Mouse (Mus musculus) hematopoietic stem cell, adult 5-6 weeks (primary cell): ENCODE data around the gene Taar8c. TPM values are rescaled to one million over a fixed set of nuclear protein-coding genes. Genes with fewer than 3 reads are reported as not detected.
A peak's percentile ranks its signal among the peaks of the same experiment; 100 is the strongest.
"Not testable (repeated sequence)": the region's sequence is repeated elsewhere in the genome, so short reads cannot be mapped to it uniquely, and the experiment has no call there.

Experiments
- ATAC-seq, 2 experiments: fragments of 125-278 bp in 1 of 2; replicated peaks in 1 of 2; 2 replicates each; pipeline ENCODE4 v1.8.0; 2016 to 2017; ENCODE audit warnings: inconsistent platforms in 2 of 2, mild to moderate bottlenecking in 2 of 2, moderate number of reproducible peaks in 2 of 2, low read depth in 1 of 2, moderate TSS enrichment in 1 of 2; ENCODE audit not compliant: low FRiP score in 2 of 2, poor library complexity in 2 of 2, severe bottlenecking in 2 of 2, insufficient read depth in 1 of 2, low TSS enrichment in 1 of 2
- total RNA-seq: library from RNA; stranded (forward); fragments of 172-1452, 232-1000 nt; gene quantifications from 2 replicates; pipeline ENCODE4 v1.2.3, GENCODE M21; 2017

The Taar8c gene
- total RNA-seq, 1 experiment from 2014 or later: not detected

DNA sequence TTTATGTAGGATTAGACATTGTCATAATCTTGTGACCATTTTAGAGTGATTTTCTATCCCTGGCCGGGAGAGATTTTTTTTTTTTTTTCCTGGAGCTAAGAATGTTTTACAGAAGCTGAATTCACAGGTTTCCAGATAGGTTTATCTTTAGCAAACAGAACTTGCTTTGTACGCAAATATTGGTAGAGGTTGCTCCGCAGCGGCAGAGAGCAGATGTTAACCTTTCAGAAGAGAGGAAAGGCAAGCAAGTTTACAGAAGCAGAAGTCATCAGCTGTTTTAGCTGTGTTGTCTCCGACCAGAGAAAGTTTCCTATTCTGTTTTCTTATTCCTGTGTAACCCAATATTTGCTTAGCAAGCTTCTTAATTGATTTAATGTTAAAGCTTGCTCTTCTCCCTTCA lies 15.2 kb downstream of the Taar8c start:
- no peak for ATAC-seq

DNA sequence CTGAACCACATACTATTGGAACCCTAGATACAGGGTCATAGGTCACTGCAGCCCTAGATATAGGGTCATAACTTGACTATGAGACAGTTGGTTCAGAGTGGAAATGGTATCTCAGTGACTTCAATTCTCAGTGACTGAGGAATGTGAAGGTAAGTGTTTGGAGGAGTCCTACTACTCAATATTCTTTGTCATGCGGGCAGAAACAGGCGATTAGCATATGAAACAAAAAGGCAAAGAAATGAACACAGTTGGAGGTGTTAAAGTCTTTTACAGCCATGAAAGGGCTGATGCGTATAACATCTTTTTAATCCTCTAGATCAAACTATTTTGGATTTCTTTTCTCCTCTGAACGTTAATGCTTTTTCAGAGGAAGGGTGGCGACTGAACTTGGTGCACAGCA lies 15.8 kb downstream of the Taar8c start:
- no peak for ATAC-seq

DNA sequence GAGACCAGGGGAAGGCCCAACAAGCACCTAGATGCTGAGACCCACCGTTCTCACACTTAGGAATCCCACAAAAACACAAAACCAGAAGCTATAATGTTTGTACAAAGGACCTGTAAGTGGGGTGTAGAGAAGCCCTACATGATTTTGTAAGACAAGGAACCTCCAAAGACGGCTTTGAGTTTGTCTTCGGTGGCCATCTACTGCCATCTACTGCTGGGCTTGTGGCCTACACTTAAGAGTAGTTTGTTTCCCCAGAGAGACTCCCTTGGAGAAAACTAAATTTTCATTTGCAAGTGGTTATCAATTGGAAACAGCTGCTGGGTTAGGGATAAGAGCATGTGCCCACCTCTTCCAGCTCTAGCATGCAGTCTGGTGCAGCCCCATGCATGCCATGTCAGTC lies 21.5 kb downstream of the Taar8c start:
- ATAC-seq: peak; percentile 66 to 73; a peak in 3 of 4 replicates

- not testable (repeated sequence) for ATAC-seq
These were observed 25.5 kb downstream of the Taar8c start, which contains the start of gene Taar8a for GRCm38 (mm10) chr10:24076200-24076599. TSS of gene Taar8a (plus strand) at chr10:24076500.

DNA sequence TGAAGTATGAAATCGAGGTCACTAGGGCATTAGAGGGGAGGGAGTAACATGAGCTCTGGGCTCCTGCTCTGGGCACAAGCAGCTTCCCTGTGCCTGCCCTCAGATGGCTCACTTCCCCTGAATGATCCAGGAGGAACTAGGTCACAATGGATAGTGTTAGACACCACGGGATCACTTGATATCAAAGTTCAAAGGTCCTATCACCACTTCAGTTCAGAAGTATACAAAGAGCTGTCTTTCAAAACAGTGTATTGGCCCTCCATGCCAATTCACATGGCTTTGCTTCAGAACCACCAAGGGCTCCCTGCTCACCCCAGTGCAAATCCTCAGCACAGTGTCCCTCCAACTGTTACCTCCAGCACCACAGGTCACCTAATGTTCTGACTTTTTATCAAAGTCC lies 27.0 kb downstream of the Taar8c start:
- ATAC-seq: not testable (repeated sequence)

DNA sequence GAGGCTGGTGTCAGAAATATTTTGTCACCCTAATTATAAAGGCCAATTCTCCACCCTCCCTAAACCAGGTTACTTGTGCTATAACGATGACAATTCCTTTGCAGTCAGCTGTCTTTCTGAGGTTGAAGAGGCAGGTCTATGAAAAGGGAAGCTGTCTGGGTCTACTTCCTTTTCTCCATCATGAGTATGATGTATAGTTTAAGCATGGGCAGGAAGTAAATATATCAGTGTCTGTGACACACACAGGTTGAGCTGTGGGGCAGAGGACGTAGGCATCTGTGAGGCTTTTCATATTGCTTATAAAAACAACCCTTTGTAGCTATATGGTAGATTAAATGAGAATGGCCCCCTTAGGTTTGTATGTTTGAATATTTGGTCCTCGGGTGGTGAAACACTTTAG lies 42.7 kb downstream of the Taar8c start:
- ATAC-seq: peak; percentile 56 to 86

GRCm38 (mm10) chr10:24052039-24052438 lies 49.7 kb downstream of the Taar8c start:
- no peak; a peak in 1 of 4 replicates for ATAC-seq

Other genes with a start within 250 kb of the Taar8c start
- gene Vnn1, start 207.2 kb downstream of the Taar8c start, total RNA-seq: 2.7 and 2.9 TPM in 2 replicates
- not detected in 2 replicates for gene Taar1, start 181.6 kb downstream of the Taar8c start, total RNA-seq
- not detected in 2 replicates for gene Taar2, start 163.3 kb downstream of the Taar8c start, total RNA-seq
- gene Taar3, start 152.4 kb downstream of the Taar8c start, total RNA-seq: not detected in 2 replicates
- not detected in 2 replicates for gene Taar4, start 141.4 kb downstream of the Taar8c start, total RNA-seq
- not detected in 2 replicates for gene Taar5, start 131.2 kb downstream of the Taar8c start, total RNA-seq
- gene Taar6, start 116.3 kb downstream of the Taar8c start, total RNA-seq: not detected in 2 replicates
- gene Taar7a, start 108.4 kb downstream of the Taar8c start, total RNA-seq: not detected in 2 replicates
- not detected in 2 replicates for gene Taar7b, start 102.0 kb downstream of the Taar8c start, total RNA-seq
- gene Taar7d, start 74.7 kb downstream of the Taar8c start, total RNA-seq: not detected in 2 replicates
- not detected in 2 replicates for gene Taar7e, start 64.3 kb downstream of the Taar8c start, total RNA-seq
- gene Taar7f, start 52.4 kb downstream of the Taar8c start, total RNA-seq: not detected in 2 replicates
- gene Taar8a, start 25.4 kb downstream of the Taar8c start, total RNA-seq: not detected in 2 replicates
- gene Taar8b, start 9.6 kb downstream of the Taar8c start, total RNA-seq: not detected in 2 replicates
- not detected in 2 replicates for gene Taar9, start 7.6 kb upstream of the Taar8c start, total RNA-seq
- gene Stx7, start 47.4 kb upstream of the Taar8c start, total RNA-seq: 38.7 and 44.2 TPM in 2 replicates
- gene Moxd1, start 121.6 kb upstream of the Taar8c start, total RNA-seq: not detected in 2 replicates